11 mouse cellular contexts compared by ENCODE assay signal in the genomic region with DNA sequence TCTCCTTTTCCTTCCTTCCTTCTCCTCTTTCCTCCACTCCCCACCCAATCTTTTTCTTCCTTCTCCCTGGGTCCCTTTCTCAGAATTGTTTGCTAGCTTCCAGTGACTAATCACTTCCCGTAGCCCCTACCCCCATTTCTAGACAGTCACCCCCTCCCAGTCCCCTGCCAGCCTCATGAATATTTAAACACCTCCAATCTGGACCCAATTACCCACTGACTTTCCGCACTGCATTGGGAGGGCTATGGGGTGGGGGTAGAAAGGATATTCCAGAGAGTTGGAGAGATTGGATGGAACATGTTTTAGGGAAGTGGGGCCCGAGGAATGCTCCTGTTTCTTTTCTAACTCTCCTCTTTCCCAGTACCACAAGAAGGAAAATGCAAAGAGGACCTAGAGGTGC. TPM values are rescaled to one million over a fixed set of nuclear protein-coding genes. Genes with fewer than 3 reads are reported as not detected.
DNase-seq lines count a peak whose midpoint lies in the region; ATAC-seq and TF ChIP-seq lines count a peak whose summit lies in the region.
"Not testable (repeated sequence)": the region's sequence is repeated elsewhere in the genome, so short reads cannot be mapped to it uniquely, and the experiment has no call there.
"Had no signal": no experiment of that assay in that cellular context is flagged by ENCODE, and none has a peak within 500 bp of the region (broad histone marks: within the 10 kb centered on the region; RNA-seq: fewer than 3 reads in every experiment).

No protein-coding gene starts in this region.

- peak overlapping the region; percentile 40 for H3K4me3 ChIP-seq in embryonic facial prominence, embryonic 12.5 days
- H3K4me3 ChIP-seq in forebrain, embryonic 13.5 days = peak overlapping the region; percentile 55; the same call in 1 of the 2 replicates
- not testable (repeated sequence) for H3K4me3 ChIP-seq in heart, embryonic 15.5 days; neural tube, embryonic 14.5 days (ENCODE audit: low read depth, low read length)
- peak overlapping the region; percentile 69; the same call in 1 of the 2 replicates for H3K4me3 ChIP-seq in hindbrain, embryonic 16.5 days (ENCODE audit: low read length)
- peak overlapping the region; percentile 46; the same call in 1 of the 2 replicates for H3K4me3 ChIP-seq in limb, embryonic 13.5 days
- peak overlapping the region; percentile 65 for H3K4me3 ChIP-seq in midbrain, embryonic 14.5 days (replicated peaks; ENCODE audit: low read depth, low read length)

- H3K9me3 ChIP-seq in embryonic facial prominence, embryonic 12.5 days; forebrain, embryonic 13.5 days (replicated peaks); heart, embryonic 15.5 days (replicated peaks); hindbrain, embryonic 16.5 days (ENCODE audit: control insufficient read depth, low read length); limb, embryonic 13.5 days; midbrain, embryonic 14.5 days (ENCODE audit: control insufficient read depth, low read length); neural tube, embryonic 14.5 days (ENCODE audit: control insufficient read depth, low read length): not testable (repeated sequence)

- WGBS in embryonic facial prominence, embryonic 12.5 days = 8% methylated on average over 2 of the region's 3 CpGs
- WGBS in forebrain, embryonic 13.5 days = 0% methylated on average over 2 of the region's 3 CpGs
- WGBS in heart, embryonic 15.5 days = 31% methylated on average over 2 of the region's 3 CpGs
- WGBS in hindbrain, embryonic 16.5 days = 13% methylated on average over 2 of the region's 3 CpGs
- 7% methylated on average over 2 of the region's 3 CpGs for WGBS in limb, embryonic 13.5 days
- 8% methylated on average over 2 of the region's 3 CpGs for WGBS in midbrain, embryonic 14.5 days
- WGBS in neural tube, embryonic 14.5 days = 9% methylated on average over 2 of the region's 3 CpGs

- ATAC-seq in embryonic facial prominence, embryonic 12.5 days (ENCODE audit: insufficient number of reproducible peaks, insufficient read depth, low FRiP score, low TSS enrichment) = peak; percentile 72; the same call in 1 of the 2 replicates
- peak; percentile 78 for ATAC-seq in forebrain, embryonic 13.5 days
- not testable (repeated sequence) for ATAC-seq in heart, embryonic 15.5 days (replicated peaks; ENCODE audit: insufficient number of reproducible peaks, insufficient read depth, low FRiP score, low read depth)
- 0 out of 2 replicates have a peak, but pooled peaks have one; percentile 26 for ATAC-seq in hindbrain, embryonic 16.5 days
- ATAC-seq in limb, embryonic 13.5 days (ENCODE audit: low FRiP score, low read depth) = peak; percentile 41; the same call in 1 of the 2 replicates
- ATAC-seq in midbrain, embryonic 14.5 days (ENCODE audit: low FRiP score, low TSS enrichment) = peak; percentile 73
- peak; percentile 54 for ATAC-seq in neural tube, embryonic 14.5 days (ENCODE audit: low read depth)

- TF ChIP-seq POLR2A in brain, embryonic 14.5 days (IDR thresholded peaks at IDR 0.05; ENCODE audit: borderline replicate concordance, extremely low read depth, insufficient read depth, insufficient read length, poor library complexity, severe bottlenecking) = not testable (repeated sequence)

- H3K36me3 ChIP-seq in embryonic facial prominence, embryonic 12.5 days; forebrain, embryonic 13.5 days (ENCODE audit: poor library complexity, severe bottlenecking); heart, embryonic 15.5 days; hindbrain, embryonic 16.5 days (ENCODE audit: control insufficient read depth, insufficient read depth, low read length); limb, embryonic 13.5 days; midbrain, embryonic 14.5 days (ENCODE audit: control insufficient read depth, insufficient read depth, low read length); neural tube, embryonic 14.5 days (ENCODE audit: control insufficient read depth, insufficient read depth, low read length): not testable (repeated sequence)

- TF ChIP-seq CTCF in brain, embryonic 14.5 days (IDR thresholded peaks at IDR 0.05; ENCODE audit: borderline replicate concordance, extremely low read depth, insufficient read depth, insufficient read length) = not testable (repeated sequence)

- H3K9ac ChIP-seq in embryonic facial prominence, embryonic 12.5 days; forebrain, embryonic 13.5 days; heart, embryonic 15.5 days; hindbrain, embryonic 16.5 days (ENCODE audit: low read depth, low read length); limb, embryonic 13.5 days; midbrain, embryonic 14.5 days (replicated peaks; ENCODE audit: low read length); neural tube, embryonic 14.5 days (replicated peaks; ENCODE audit: low read depth, low read length): not testable (repeated sequence)

- H3K27me3 ChIP-seq in embryonic facial prominence, embryonic 12.5 days; forebrain, embryonic 13.5 days; heart, embryonic 15.5 days; hindbrain, embryonic 16.5 days (replicated peaks; ENCODE audit: control insufficient read depth, insufficient read depth, low read length); limb, embryonic 13.5 days; midbrain, embryonic 14.5 days (ENCODE audit: control insufficient read depth, insufficient read depth, low read length); neural tube, embryonic 14.5 days (ENCODE audit: control insufficient read depth, insufficient read depth, low read length): not testable (repeated sequence)

- peak; percentile 40 for DNase-seq in brain, embryonic 14.5 days (ENCODE audit: low read depth)
- DNase-seq in midbrain, embryonic 14.5 days = not testable (repeated sequence)

- peaks cover 35% of the 10 kb centered on the region for H3K4me1 ChIP-seq in embryonic facial prominence, embryonic 12.5 days
- peaks cover 33% of the 10 kb centered on the region for H3K4me1 ChIP-seq in forebrain, embryonic 13.5 days
- H3K4me1 ChIP-seq in heart, embryonic 15.5 days (replicated peaks) = peaks cover 14% of the 10 kb centered on the region
- H3K4me1 ChIP-seq in hindbrain, embryonic 16.5 days (ENCODE audit: control insufficient read depth, insufficient read depth, low read depth, low read length); neural tube, embryonic 14.5 days (ENCODE audit: control insufficient read depth, insufficient read depth, low read length): not testable (repeated sequence)
- peaks cover 33% of the 10 kb centered on the region for H3K4me1 ChIP-seq in limb, embryonic 13.5 days
- H3K4me1 ChIP-seq in midbrain, embryonic 14.5 days (ENCODE audit: control insufficient read depth, insufficient read depth, low read length) = peaks cover 18% of the 10 kb centered on the region

- H3K27ac ChIP-seq in embryonic facial prominence, embryonic 12.5 days = peak overlapping the region; percentile 65
- not testable (repeated sequence) for H3K27ac ChIP-seq in forebrain, embryonic 13.5 days; heart, embryonic 15.5 days; limb, embryonic 13.5 days; neural tube, embryonic 14.5 days (ENCODE audit: low read depth, low read length)
- H3K27ac ChIP-seq in hindbrain, embryonic 16.5 days (ENCODE audit: low read depth, low read length) = peak overlapping the region; percentile 92; the same call in 1 of the 2 replicates
- peak overlapping the region; percentile 84 for H3K27ac ChIP-seq in midbrain, embryonic 14.5 days (replicated peaks; ENCODE audit: low read depth, low read length)

- peak overlapping the region; percentile 61 for H3K4me2 ChIP-seq in embryonic facial prominence, embryonic 12.5 days (replicated peaks)
- peak overlapping the region; percentile 78 for H3K4me2 ChIP-seq in forebrain, embryonic 13.5 days
- H3K4me2 ChIP-seq in heart, embryonic 15.5 days = peak overlapping the region; percentile 86; the same call in 1 of the 2 replicates
- H3K4me2 ChIP-seq in hindbrain, embryonic 16.5 days (ENCODE audit: low read length) = peak overlapping the region; percentile 57
- peak overlapping the region; percentile 80 for H3K4me2 ChIP-seq in limb, embryonic 13.5 days (replicated peaks)
- peak overlapping the region; percentile 44 for H3K4me2 ChIP-seq in midbrain, embryonic 14.5 days (ENCODE audit: low read length)
- H3K4me2 ChIP-seq in neural tube, embryonic 14.5 days (ENCODE audit: low read depth, low read length) = peak overlapping the region; percentile 49; the same call in 1 of the 2 replicates

RNA-seq across cellular contexts. Expression of a gene that starts 0.4 kb away (rescaled TPM):
- 655 and 1,129 TPM in 2 replicates for polyA plus RNA-seq in brain, embryonic 14.5 days (2012; rRNA removed)
- polyA plus RNA-seq in embryonic facial prominence, embryonic 12.5 days (2016; fragmentation: Nextera tagmentation; extraction: Ambion mirVana) = 120 and 135 TPM in 2 replicates
- 389 and 408 TPM in 2 replicates for polyA plus RNA-seq in forebrain, embryonic 13.5 days (2015; fragmentation: Nextera tagmentation; extraction: Ambion mirVana)
- 14.0 and 32.0 TPM in 2 replicates for polyA plus RNA-seq in heart, embryonic 15.5 days (2015; fragmentation: Nextera tagmentation; extraction: Ambion mirVana)
- polyA plus RNA-seq in hindbrain, embryonic 16.5 days (2015; fragmentation: Nextera tagmentation; extraction: Ambion mirVana) = 1,585 and 1,771 TPM in 2 replicates
- 41.8 and 43.7 TPM in 2 replicates for polyA plus RNA-seq in limb, embryonic 13.5 days (2015; fragmentation: Nextera tagmentation; extraction: Ambion mirVana)
- polyA plus RNA-seq in midbrain, embryonic 14.5 days (2014; fragmentation: Nextera tagmentation; extraction: Ambion mirVana) = 1,427 and 1,759 TPM in 2 replicates
- polyA plus RNA-seq in neural tube, embryonic 14.5 days (2014; fragmentation: Nextera tagmentation; extraction: Ambion mirVana) = 1,379 and 1,510 TPM in 2 replicates
- polyA plus RNA-seq: adrenal gland, adult 2 months; spleen, adult 2 months; thymus, adult 2 months had no signal
